Mouse (Mus musculus): Measurements from ENCODE around the gene Atp2c1. TPM values are rescaled to one million over a fixed set of nuclear protein-coding genes. Genes with fewer than 3 reads are reported as not detected.

Gene Atp2c1
- polyA plus RNA-seq, 1 experiment = 74.5 TPM

GRCm38 (mm10) chr9:105536877-105537276, 9.8 kb upstream of the Atp2c1 start:
- H3K4me3 ChIP-seq (replicated peaks; ENCODE audit: extremely low read depth, low read depth, low read length) = no peak overlapping the region
- 54% methylated on average over 10 of the region's 10 CpGs for WGBS
- no peaks in the 10 kb centered on the region for H3K4me1 ChIP-seq (ENCODE audit: control insufficient read depth, insufficient read depth, low read length)
- no peak for TF ChIP-seq POLR2A (IDR thresholded peaks at IDR 0.05; ENCODE audit: borderline replicate concordance, extremely low read depth, low read depth, low read length)
- TF ChIP-seq CTCF (IDR thresholded peaks at IDR 0.05; ENCODE audit: insufficient read depth, low read length) = no peak
- DNase-seq = no peak

- TF ChIP-seq POLR2A (IDR thresholded peaks at IDR 0.05; ENCODE audit: borderline replicate concordance, extremely low read depth, low read depth, low read length) = no peak
- TF ChIP-seq CTCF (IDR thresholded peaks at IDR 0.05; ENCODE audit: insufficient read depth, low read length) = no peak
- WGBS = 58% methylated on average over 4 of the region's 4 CpGs
Measured at GRCm38 (mm10) chr9:105525355-105525754, 1.8 kb downstream of the Atp2c1 start.

GRCm38 (mm10) chr9:105523038-105523437, 4.1 kb downstream of the Atp2c1 start:
- Histone ChIP-seq H3K4me1 (ENCODE audit: control insufficient read depth, insufficient read depth, low read length) (no peaks in the 10 kb centered on the region; the same call in 1 of the 2 replicates), H3K4me3 (replicated peaks; ENCODE audit: extremely low read depth, low read depth, low read length) (no peak overlapping the region)
- WGBS = 64% methylated on average over 2 of the region's 2 CpGs
- TF ChIP-seq CTCF (IDR thresholded peaks at IDR 0.05; ENCODE audit: insufficient read depth, low read length) (no peak), POLR2A (IDR thresholded peaks at IDR 0.05; ENCODE audit: borderline replicate concordance, extremely low read depth, low read depth, low read length) (no peak)
- no peak for DNase-seq

More at GRCm38 (mm10) chr9:105525355-105525754, 1.8 kb downstream of the Atp2c1 start:
- H3K4me1 ChIP-seq (ENCODE audit: control insufficient read depth, insufficient read depth, low read length) = no peaks in the 10 kb centered on the region
- no peak overlapping the region for H3K4me3 ChIP-seq (replicated peaks; ENCODE audit: extremely low read depth, low read depth, low read length)
- DNase-seq = no peak

GRCm38 (mm10) chr9:105522063-105522462, 5.1 kb downstream of the Atp2c1 start:
- WGBS = 50% methylated on average over 3 of the region's 3 CpGs
- DNase-seq = no peak
- TF ChIP-seq POLR2A (IDR thresholded peaks at IDR 0.05; ENCODE audit: borderline replicate concordance, extremely low read depth, low read depth, low read length) = no peak
- no peak for TF ChIP-seq CTCF (IDR thresholded peaks at IDR 0.05; ENCODE audit: insufficient read depth, low read length)

GRCm38 (mm10) chr9:105520776-105521552, 6.2 kb downstream of the Atp2c1 start:
- TF ChIP-seq POLR2A (IDR thresholded peaks at IDR 0.05; ENCODE audit: borderline replicate concordance, extremely low read depth, low read depth, low read length) = peak; percentile 12; the same call in 1 of the 2 replicates
- TF ChIP-seq CTCF (IDR thresholded peaks at IDR 0.05; ENCODE audit: insufficient read depth, low read length) = no peak
- Histone ChIP-seq H3K4me1 (ENCODE audit: control insufficient read depth, insufficient read depth, low read length) (no peaks in the 10 kb centered on the region; the same call in 1 of the 2 replicates), H3K4me3 (replicated peaks; ENCODE audit: extremely low read depth, low read depth, low read length) (peak overlapping the region; percentile 89)
- WGBS = 7% methylated on average over 24 of the region's 24 CpGs
- peak; percentile 36 for DNase-seq

More at GRCm38 (mm10) chr9:105522063-105522462, 5.1 kb downstream of the Atp2c1 start:
- H3K4me3 ChIP-seq (replicated peaks; ENCODE audit: extremely low read depth, low read depth, low read length) = no peak overlapping the region
- no peaks in the 10 kb centered on the region; the same call in 1 of the 2 replicates for H3K4me1 ChIP-seq (ENCODE audit: control insufficient read depth, insufficient read depth, low read length)

- DNase-seq = no peak
- H3K4me3 ChIP-seq (replicated peaks; ENCODE audit: extremely low read depth, low read depth, low read length) = no peak overlapping the region
- TF ChIP-seq POLR2A (IDR thresholded peaks at IDR 0.05; ENCODE audit: borderline replicate concordance, extremely low read depth, low read depth, low read length) (no peak), CTCF (IDR thresholded peaks at IDR 0.05; ENCODE audit: insufficient read depth, low read length) (no peak)
- no peaks in the 10 kb centered on the region; the same call in 1 of the 2 replicates for H3K4me1 ChIP-seq (ENCODE audit: control insufficient read depth, insufficient read depth, low read length)
- 61% methylated on average over 6 of the region's 6 CpGs for WGBS
Measured at GRCm38 (mm10) chr9:105519278-105519883, 7.7 kb downstream of the Atp2c1 start.

- TF ChIP-seq POLR2A (IDR thresholded peaks at IDR 0.05; ENCODE audit: borderline replicate concordance, extremely low read depth, low read depth, low read length) (no peak), CTCF (IDR thresholded peaks at IDR 0.05; ENCODE audit: insufficient read depth, low read length) (no peak)
- no peak overlapping the region for H3K4me3 ChIP-seq (replicated peaks; ENCODE audit: extremely low read depth, low read depth, low read length)
- H3K4me1 ChIP-seq (ENCODE audit: control insufficient read depth, insufficient read depth, low read length) = no peaks in the 10 kb centered on the region
- WGBS = 81% methylated on average over 5 of the region's 5 CpGs
- no peak for DNase-seq
Measured at GRCm38 (mm10) chr9:105503690-105504089, 23.4 kb downstream of the Atp2c1 start.

GRCm38 (mm10) chr9:105502389-105502788, 24.7 kb downstream of the Atp2c1 start:
- no peak for DNase-seq
- H3K4me1 ChIP-seq (ENCODE audit: control insufficient read depth, insufficient read depth, low read length) = no peaks in the 10 kb centered on the region
- 50% methylated on average over 4 of the region's 4 CpGs for WGBS

GRCm38 (mm10) chr9:105495316-105496174, 31.6 kb downstream of the Atp2c1 start:
- Histone ChIP-seq H3K4me1 (ENCODE audit: control insufficient read depth, insufficient read depth, low read length) (no peaks in the 10 kb centered on the region), H3K4me3 (replicated peaks; ENCODE audit: extremely low read depth, low read depth, low read length) (peak overlapping the region; percentile 85)
- WGBS = under 1% methylated on average over 39 of the region's 39 CpGs
- DNase-seq = peak; percentile 28
- TF ChIP-seq CTCF (IDR thresholded peaks at IDR 0.05; ENCODE audit: insufficient read depth, low read length) (peak; percentile 40; the same call in 1 of the 2 replicates), POLR2A (IDR thresholded peaks at IDR 0.05; ENCODE audit: borderline replicate concordance, extremely low read depth, low read depth, low read length) (no peak)

More at GRCm38 (mm10) chr9:105502389-105502788, 24.7 kb downstream of the Atp2c1 start:
- TF ChIP-seq CTCF (IDR thresholded peaks at IDR 0.05; ENCODE audit: insufficient read depth, low read length) (no peak), POLR2A (IDR thresholded peaks at IDR 0.05; ENCODE audit: borderline replicate concordance, extremely low read depth, low read depth, low read length) (no peak)
- H3K4me3 ChIP-seq (replicated peaks; ENCODE audit: extremely low read depth, low read depth, low read length) = no peak overlapping the region

Data from lung, adult 2 months (tissue).